Mouse (Mus musculus) hindbrain, embryonic 15.5 days (tissue): Measurements from ENCODE around the gene Pold4. TPM values are rescaled to one million over a fixed set of nuclear protein-coding genes. Genes with fewer than 3 reads are reported as not detected.
A peak's percentile ranks its signal among the peaks of the same experiment; 100 is the strongest.

Experiments used
- ATAC-seq: fragments of 200-750 bp; cut with Nextera tagmentation; 2 replicates; pipeline ENCODE4 v1.8.0; 2017; ENCODE audit warnings: low read depth, moderate number of reproducible peaks, moderate TSS enrichment; ENCODE audit not compliant: low FRiP score
- H3K27ac ChIP-seq: fragments of 300-500 bp; sonication (generic); replicated peaks from 2 replicates; pipeline ENCODE4 v1.5.1; 2015; ENCODE audit warnings: mild to moderate bottlenecking, inconsistent platforms
- H3K27me3 ChIP-seq: fragments of 300-500 bp; sonication (generic); 2 replicates; pipeline ENCODE4 v1.6.1; 2015; ENCODE audit warnings: control low read depth, inconsistent platforms
- H3K36me3 ChIP-seq: fragments of 300-500 bp; sonication (generic); 2 replicates; pipeline ENCODE4 v1.6.1; 2015; ENCODE audit warnings: control low read depth, inconsistent platforms
- H3K4me1 ChIP-seq: fragments of 300-500 bp; sonication (generic); replicated peaks from 2 replicates; pipeline ENCODE4 v1.6.1; 2015; ENCODE audit warnings: control low read depth, inconsistent platforms
- H3K4me2 ChIP-seq: fragments of 300-500 bp; sonication (generic); 2 replicates; pipeline ENCODE4 v1.6.1; 2015; ENCODE audit warnings: moderate library complexity, mild to moderate bottlenecking, inconsistent platforms
- H3K4me3 ChIP-seq: fragments of 300-500 bp; sonication (generic); 2 replicates; pipeline ENCODE4 v1.5.1; 2015; ENCODE audit warnings: mild to moderate bottlenecking, inconsistent platforms
- H3K9ac ChIP-seq: fragments of 300-500 bp; sonication (generic); 2 replicates; pipeline ENCODE4 v1.6.1; 2015; ENCODE audit warnings: inconsistent platforms
- H3K9me3 ChIP-seq: fragments of 300-500 bp; sonication (generic); 2 replicates; pipeline ENCODE4 v1.6.1; 2016; ENCODE audit warnings: control low read depth, inconsistent platforms
- WGBS: fragments of 180-500 bp; shearing (Covaris S2); methylation state at CpG from one replicate; pipeline ENCODE4 v1.1.7; 2015; 5-methylcytosine and 5-hydroxymethylcytosine counted together
- polyA plus RNA-seq: library from polyadenylated mRNA; unstranded; fragments of >200 nt; fragmentation: Nextera tagmentation; extraction: Ambion mirVana; gene quantifications from 2 replicates; pipeline ENCODE4 v1.2.1, GENCODE M21; 2015

Gene Pold4
- polyA plus RNA-seq, 1 experiment from 2014 or later, result 20.9 TPM

- Histone ChIP-seq H3K27me3 (peaks cover 18% of the 10 kb centered on the region), H3K9me3 (no peaks in the 10 kb centered on the region), H3K4me1 (peaks cover 34% of the 10 kb centered on the region), H3K4me2 (no peak overlapping the region), H3K4me3 (no peak overlapping the region), H3K36me3 (no peaks in the 10 kb centered on the region), H3K27ac (no peak overlapping the region), H3K9ac (no peak overlapping the region)
- ATAC-seq, result no peak
- 52% methylated on average over 4 of the region's 4 CpGs for WGBS
Observed at GRCm38 (mm10) chr19:4220416-4220815, 11.3 kb upstream of the Pold4 start.

- Histone ChIP-seq H3K4me1 (peaks cover 30% of the 10 kb centered on the region), H3K27me3 (peaks cover 13% of the 10 kb centered on the region), H3K9ac (no peak overlapping the region), H3K9me3 (no peaks in the 10 kb centered on the region), H3K27ac (no peak overlapping the region), H3K4me3 (no peak overlapping the region), H3K36me3 (no peaks in the 10 kb centered on the region), H3K4me2 (no peak overlapping the region)
- no peak for ATAC-seq
- 43% methylated on average over 14 of the region's 14 CpGs for WGBS
Observed at GRCm38 (mm10) chr19:4220957-4221743, 10.5 kb upstream of the Pold4 start.

- Histone ChIP-seq H3K4me2 (no peak overlapping the region), H3K27me3 (peaks cover 4% of the 10 kb centered on the region), H3K4me1 (peaks cover 21% of the 10 kb centered on the region), H3K9me3 (no peaks in the 10 kb centered on the region), H3K36me3 (no peaks in the 10 kb centered on the region), H3K9ac (no peak overlapping the region), H3K27ac (no peak overlapping the region), H3K4me3 (no peak overlapping the region)
- ATAC-seq, result 0 out of 2 replicates have a peak, but pooled peaks have one; percentile 69
- 60% methylated on average over 11 of the region's 11 CpGs for WGBS
Observed at GRCm38 (mm10) chr19:4222165-4222564, 9.5 kb upstream of the Pold4 start.

GRCm38 (mm10) chr19:4226779-4227178 is 4.9 kb upstream of the Pold4 start:
- H3K4me2 ChIP-seq, result no peak overlapping the region
- H3K9me3 ChIP-seq, result no peaks in the 10 kb centered on the region
- H3K4me1 ChIP-seq, result peaks cover 12% of the 10 kb centered on the region
- WGBS, result 89% methylated on average over 7 of the region's 7 CpGs
- no peak for ATAC-seq
- H3K9ac ChIP-seq, result no peak overlapping the region
- H3K27me3 ChIP-seq, result 0 out of 2 replicates have a peak, but pooled peaks cover 9% of the 10 kb centered on the region
- H3K36me3 ChIP-seq, result no peaks in the 10 kb centered on the region
- no peak overlapping the region for H3K4me3 ChIP-seq
- H3K27ac ChIP-seq, result no peak overlapping the region

- Histone ChIP-seq H3K4me2 (no peak overlapping the region), H3K9ac (no peak overlapping the region), H3K4me1 (peaks cover 12% of the 10 kb centered on the region), H3K4me3 (no peak overlapping the region), H3K36me3 (no peaks in the 10 kb centered on the region), H3K9me3 (no peaks in the 10 kb centered on the region), H3K27me3 (0 out of 2 replicates have a peak, but pooled peaks cover 9% of the 10 kb centered on the region), H3K27ac (no peak overlapping the region)
- ATAC-seq, result no peak
- WGBS, result 67% methylated on average over 5 of the region's 5 CpGs
Observed at GRCm38 (mm10) chr19:4227446-4227845, 4.3 kb upstream of the Pold4 start.

- no peak for ATAC-seq
- Histone ChIP-seq H3K9ac (no peak overlapping the region), H3K27ac (no peak overlapping the region), H3K4me2 (no peak overlapping the region), H3K36me3 (no peaks in the 10 kb centered on the region), H3K4me3 (no peak overlapping the region), H3K4me1 (peaks cover 14% of the 10 kb centered on the region), H3K27me3 (0 out of 2 replicates have a peak, but pooled peaks cover 9% of the 10 kb centered on the region), H3K9me3 (no peaks in the 10 kb centered on the region)
- 22% methylated on average over 8 of the region's 8 CpGs for WGBS
Observed at GRCm38 (mm10) chr19:4227894-4228678, 3.6 kb upstream of the Pold4 start.

- ATAC-seq, result no peak
- H3K9me3 ChIP-seq, result no peaks in the 10 kb centered on the region
- H3K27ac ChIP-seq, result no peak overlapping the region
- no peak overlapping the region for H3K4me3 ChIP-seq
- H3K4me1 ChIP-seq, result peaks cover 14% of the 10 kb centered on the region
- no peak overlapping the region for H3K4me2 ChIP-seq
- 0 out of 2 replicates have a peak, but pooled peaks cover 9% of the 10 kb centered on the region for H3K27me3 ChIP-seq
- 76% methylated on average over 4 of the region's 4 CpGs for WGBS
- H3K36me3 ChIP-seq, result no peaks in the 10 kb centered on the region
- H3K9ac ChIP-seq, result no peak overlapping the region
Observed at GRCm38 (mm10) chr19:4228891-4229290, 2.8 kb upstream of the Pold4 start.

GRCm38 (mm10) chr19:4229451-4230076 is 2.1 kb upstream of the Pold4 start:
- Histone ChIP-seq H3K4me3 (no peak overlapping the region), H3K9ac (no peak overlapping the region), H3K9me3 (no peaks in the 10 kb centered on the region), H3K36me3 (no peaks in the 10 kb centered on the region), H3K27me3 (0 out of 2 replicates have a peak, but pooled peaks cover 9% of the 10 kb centered on the region), H3K4me1 (peaks cover 14% of the 10 kb centered on the region), H3K27ac (no peak overlapping the region), H3K4me2 (no peak overlapping the region)
- ATAC-seq, result no peak
- WGBS, result 51% methylated on average over 7 of the region's 9 CpGs

GRCm38 (mm10) chr19:4230415-4230814 is 1.3 kb upstream of the Pold4 start:
- H3K27me3 ChIP-seq, result 0 out of 2 replicates have a peak, but pooled peaks cover 9% of the 10 kb centered on the region
- no peak for ATAC-seq
- H3K9ac ChIP-seq, result no peak overlapping the region
- H3K4me2 ChIP-seq, result no peak overlapping the region
- WGBS, result 73% methylated on average over 8 of the region's 8 CpGs
- H3K4me1 ChIP-seq, result peaks cover 14% of the 10 kb centered on the region
- no peaks in the 10 kb centered on the region for H3K9me3 ChIP-seq
- H3K4me3 ChIP-seq, result no peak overlapping the region
- H3K27ac ChIP-seq, result no peak overlapping the region
- H3K36me3 ChIP-seq, result no peaks in the 10 kb centered on the region

- no peak for ATAC-seq
- Histone ChIP-seq H3K27me3 (0 out of 2 replicates have a peak, but pooled peaks cover 9% of the 10 kb centered on the region), H3K36me3 (no peaks in the 10 kb centered on the region), H3K9ac (peak overlapping the region; percentile 62), H3K4me2 (peak overlapping the region; percentile 87), H3K4me1 (peaks cover 14% of the 10 kb centered on the region), H3K27ac (peak overlapping the region; percentile 88), H3K9me3 (no peaks in the 10 kb centered on the region), H3K4me3 (peak overlapping the region; percentile 64)
- WGBS, result 15% methylated on average over 2 of the region's 2 CpGs
Observed at GRCm38 (mm10) chr19:4232186-4232572, 480 bp downstream of the Pold4 start.

- Histone ChIP-seq H3K36me3 (no peaks in the 10 kb centered on the region), H3K27me3 (0 out of 2 replicates have a peak, but pooled peaks cover 7% of the 10 kb centered on the region), H3K4me3 (no peak overlapping the region), H3K9ac (peak overlapping the region; percentile 62), H3K4me2 (peak overlapping the region; percentile 87), H3K27ac (no peak overlapping the region; the same call in 1 of the 2 replicates), H3K9me3 (no peaks in the 10 kb centered on the region), H3K4me1 (peaks cover 14% of the 10 kb centered on the region)
- 80% methylated on average over 7 of the region's 7 CpGs for WGBS
- no peak for ATAC-seq
Observed at GRCm38 (mm10) chr19:4232651-4233050, 952 bp downstream of the Pold4 start.
